Mouse (Mus musculus) neural tube, embryonic 14.5 days (tissue): ENCODE measurements around the gene Golim4. TPM values are rescaled to one million over a fixed set of nuclear protein-coding genes. Genes with fewer than 3 reads are reported as not detected.

Experiments used
- ATAC-seq: fragments of 200-750 bp; cut with Nextera tagmentation; 2 replicates; pipeline ENCODE4 v1.8.0; 2017; ENCODE audit warnings: low read depth, mild to moderate bottlenecking, moderate TSS enrichment, moderate library complexity
- H3K27ac ChIP-seq: fragments of 300-500 bp; sonication (generic); 2 replicates; pipeline ENCODE4 v1.5.1; 2014; ENCODE audit warnings: low read depth, mild to moderate bottlenecking, control low read depth, low read length, moderate library complexity, mixed read lengths
- H3K27me3 ChIP-seq: fragments of 300-500 bp; sonication (generic); 2 replicates; pipeline ENCODE4 v1.6.1; 2014; ENCODE audit warnings: low read length; ENCODE audit not compliant: control insufficient read depth, insufficient read depth
- H3K36me3 ChIP-seq: fragments of 300-500 bp; sonication (generic); 2 replicates; pipeline ENCODE4 v1.6.1; 2014; ENCODE audit warnings: low read length, mixed read lengths; ENCODE audit not compliant: control insufficient read depth, insufficient read depth
- H3K4me1 ChIP-seq: fragments of 300-500 bp; sonication (generic); 2 replicates; pipeline ENCODE4 v1.6.1; 2014; ENCODE audit warnings: low read length; ENCODE audit not compliant: control insufficient read depth, insufficient read depth
- H3K4me2 ChIP-seq: fragments of 300-500 bp; sonication (generic); 2 replicates; pipeline ENCODE4 v1.6.1; 2014; ENCODE audit warnings: mild to moderate bottlenecking, low read depth, low read length, control low read depth
- H3K4me3 ChIP-seq: fragments of 300-500 bp; sonication (generic); 2 replicates; pipeline ENCODE4 v1.5.1; 2014; ENCODE audit warnings: low read depth, low read length, control low read depth, mixed read lengths
- H3K9ac ChIP-seq: fragments of 300-500 bp; sonication (generic); replicated peaks from 2 replicates; pipeline ENCODE4 v1.6.1; 2014; ENCODE audit warnings: low read depth, mild to moderate bottlenecking, control low read depth, low read length, mixed read lengths
- H3K9me3 ChIP-seq: fragments of 300-500 bp; sonication (generic); 2 replicates; pipeline ENCODE4 v1.6.1; 2016; ENCODE audit warnings: low read length; ENCODE audit not compliant: control insufficient read depth
- WGBS: fragments of 180-500 bp; shearing (Covaris S2); extraction: QIAGEN DNeasy Blood & Tissue Kit; methylation state at CpG from one replicate; pipeline ENCODE4 v1.1.7; 2014; 5-methylcytosine and 5-hydroxymethylcytosine counted together
- polyA plus RNA-seq: library from polyadenylated mRNA; unstranded; fragments of >200 nt; fragmentation: Nextera tagmentation; extraction: Ambion mirVana; gene quantifications from 2 replicates; pipeline ENCODE4 v1.2.1, GENCODE M21; 2014

Golim4 gene
- polyA plus RNA-seq, 1 experiment from 2014 or later: 18.5 TPM

DNA sequence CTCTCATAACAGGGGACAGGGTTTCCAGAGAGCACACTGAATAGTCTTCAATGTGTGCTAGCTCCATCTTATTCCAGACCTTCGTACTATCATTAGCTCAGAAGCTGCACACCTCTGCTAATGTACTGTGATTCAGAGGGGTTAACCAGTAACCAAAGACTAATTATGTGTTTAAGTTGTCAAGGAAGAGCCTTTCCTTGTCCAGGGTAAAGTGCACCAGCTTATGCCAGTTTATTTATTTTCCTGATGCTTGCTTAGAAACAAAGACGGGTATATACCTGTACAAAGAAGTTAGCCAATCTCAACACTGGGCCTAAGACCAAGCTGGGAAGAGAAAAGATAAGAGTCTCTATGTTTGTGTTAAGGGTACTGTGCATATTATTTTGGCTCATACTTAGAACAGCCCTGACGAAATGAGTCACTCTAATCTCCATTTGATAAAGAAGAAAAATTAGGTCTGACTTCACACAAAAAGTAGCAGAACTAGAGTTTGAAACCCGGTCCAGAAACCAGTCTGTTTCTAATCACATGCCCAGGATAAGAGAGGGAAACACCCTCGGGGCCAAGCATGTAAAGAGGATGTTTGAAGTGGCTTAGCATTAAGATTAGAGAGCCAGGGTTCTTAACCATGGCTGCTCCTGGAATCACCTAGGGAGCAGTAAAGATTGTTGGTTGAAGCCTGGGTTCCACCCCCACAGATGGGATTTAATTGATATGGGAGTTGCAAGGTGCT, 4.3 kb downstream of the Golim4 start:
- Histone ChIP-seq H3K27me3 (no peaks in the 10 kb centered on the region), H3K4me1 (peaks cover 30% of the 10 kb centered on the region), H3K4me3 (no peak overlapping the region), H3K4me2 (no peak overlapping the region), H3K9me3 (no peaks in the 10 kb centered on the region), H3K9ac (no peak overlapping the region), H3K27ac (no peak overlapping the region), H3K36me3 (no peaks in the 10 kb centered on the region)
- ATAC-seq: no peak
- WGBS: 65% methylated on average over 5 of the region's 5 CpGs

DNA sequence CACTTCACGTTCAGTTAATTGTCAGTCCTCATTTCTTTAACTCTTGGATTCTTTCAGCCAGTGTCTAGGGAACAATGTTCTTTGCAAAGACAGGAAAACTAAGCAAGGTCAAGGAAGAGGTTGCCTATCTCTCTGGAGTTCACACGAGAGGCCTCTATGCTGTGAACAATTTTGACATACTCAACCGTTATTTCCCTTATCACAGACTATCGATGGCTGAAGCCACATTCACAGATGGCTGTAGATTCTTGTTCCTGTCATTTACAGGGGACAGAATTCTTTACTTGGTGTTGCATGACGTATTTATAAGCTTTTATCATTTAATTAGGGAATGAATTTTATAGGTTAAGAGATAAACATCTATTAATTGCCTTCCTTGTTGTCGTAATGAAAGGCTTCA, 5.9 kb downstream of the Golim4 start:
- no peak overlapping the region for H3K4me2 ChIP-seq
- WGBS: 68% methylated on average over 6 of the region's 6 CpGs
- no peak overlapping the region for H3K9ac ChIP-seq
- peaks cover 30% of the 10 kb centered on the region for H3K4me1 ChIP-seq
- H3K9me3 ChIP-seq: no peaks in the 10 kb centered on the region
- no peaks in the 10 kb centered on the region for H3K27me3 ChIP-seq
- ATAC-seq: no peak
- no peak overlapping the region for H3K27ac ChIP-seq
- H3K4me3 ChIP-seq: no peak overlapping the region
- H3K36me3 ChIP-seq: no peaks in the 10 kb centered on the region

- H3K4me1 ChIP-seq: peaks cover 18% of the 10 kb centered on the region
- no peak overlapping the region for H3K4me3 ChIP-seq
- no peak overlapping the region for H3K4me2 ChIP-seq
- no peaks in the 10 kb centered on the region for H3K9me3 ChIP-seq
- H3K36me3 ChIP-seq: no peaks in the 10 kb centered on the region
- ATAC-seq: no peak
- 85% methylated on average over 5 of the region's 5 CpGs for WGBS
- H3K27me3 ChIP-seq: no peaks in the 10 kb centered on the region
- H3K9ac ChIP-seq: no peak overlapping the region
- no peak overlapping the region for H3K27ac ChIP-seq
Observed at GRCm38 (mm10) chr3:75949358-75949757, 7.4 kb downstream of the Golim4 start.

GRCm38 (mm10) chr3:75948541-75949095, 8.1 kb downstream of the Golim4 start:
- H3K4me2 ChIP-seq: no peak overlapping the region
- peaks cover 10% of the 10 kb centered on the region for H3K4me1 ChIP-seq
- no peaks in the 10 kb centered on the region for H3K36me3 ChIP-seq
- H3K4me3 ChIP-seq: no peak overlapping the region
- H3K27ac ChIP-seq: no peak overlapping the region
- H3K9ac ChIP-seq: no peak overlapping the region
- ATAC-seq: no peak
- H3K27me3 ChIP-seq: no peaks in the 10 kb centered on the region
- whole genome bisulfite sequencing: 69% methylated on average over 2 of the region's 2 CpGs
- no peaks in the 10 kb centered on the region for H3K9me3 ChIP-seq

- H3K27ac ChIP-seq: no peak overlapping the region
- 94% methylated on average over 1 of the region's 1 CpGs for WGBS
- H3K36me3 ChIP-seq: no peaks in the 10 kb centered on the region
- no peak overlapping the region for H3K4me2 ChIP-seq
- H3K27me3 ChIP-seq: no peaks in the 10 kb centered on the region
- no peak for ATAC-seq
- H3K4me1 ChIP-seq: peaks cover 7% of the 10 kb centered on the region; the same call in 1 of the 2 replicates
- no peak overlapping the region for H3K4me3 ChIP-seq
- H3K9ac ChIP-seq: no peak overlapping the region
- no peaks in the 10 kb centered on the region for H3K9me3 ChIP-seq
Observed at GRCm38 (mm10) chr3:75948003-75948402, 8.7 kb downstream of the Golim4 start.

DNA sequence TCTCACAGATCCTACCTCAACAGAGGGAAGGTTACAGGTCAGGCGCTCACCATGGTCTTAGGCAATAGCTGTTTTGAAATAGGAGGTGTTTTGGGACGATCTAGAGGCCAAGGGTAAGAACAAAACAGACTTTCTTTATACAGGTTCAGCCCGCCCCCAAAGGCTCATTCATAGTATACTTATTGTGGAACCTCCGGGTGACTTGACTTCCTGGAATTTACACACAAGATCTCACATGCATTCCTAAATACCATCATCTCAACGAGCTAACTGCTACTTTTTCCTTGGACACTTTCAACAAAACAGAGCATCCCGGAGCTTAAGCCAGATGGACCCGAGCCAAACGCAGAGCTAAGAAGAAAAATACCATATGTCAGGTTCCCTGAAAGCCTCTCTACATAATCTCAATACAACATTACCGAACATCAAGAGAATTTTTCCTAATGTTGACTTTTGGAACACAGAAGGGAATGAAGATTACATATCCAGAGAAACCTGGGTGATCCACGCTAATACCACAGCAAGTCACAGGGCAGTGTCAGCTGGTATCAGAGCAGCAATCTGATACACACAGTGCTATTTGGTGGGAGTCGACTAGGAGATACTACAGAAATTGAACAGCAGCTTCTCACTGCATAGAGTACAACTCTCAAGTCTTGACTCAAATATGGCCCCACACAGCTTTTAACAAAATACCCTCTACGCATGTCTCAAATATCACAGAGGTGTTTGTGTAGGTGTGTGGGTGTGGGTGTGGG, 14.3 kb downstream of the Golim4 start:
- Histone ChIP-seq H3K36me3 (no peaks in the 10 kb centered on the region), H3K4me1 (no peaks in the 10 kb centered on the region), H3K27me3 (no peaks in the 10 kb centered on the region), H3K9ac (no peak overlapping the region), H3K9me3 (no peaks in the 10 kb centered on the region), H3K4me2 (no peak overlapping the region), H3K27ac (peak overlapping the region; percentile 22; the same call in 1 of the 2 replicates), H3K4me3 (no peak overlapping the region)
- ATAC-seq: peak; percentile 51; the same call in 1 of the 2 replicates
- WGBS: 70% methylated on average over 12 of the region's 12 CpGs

DNA sequence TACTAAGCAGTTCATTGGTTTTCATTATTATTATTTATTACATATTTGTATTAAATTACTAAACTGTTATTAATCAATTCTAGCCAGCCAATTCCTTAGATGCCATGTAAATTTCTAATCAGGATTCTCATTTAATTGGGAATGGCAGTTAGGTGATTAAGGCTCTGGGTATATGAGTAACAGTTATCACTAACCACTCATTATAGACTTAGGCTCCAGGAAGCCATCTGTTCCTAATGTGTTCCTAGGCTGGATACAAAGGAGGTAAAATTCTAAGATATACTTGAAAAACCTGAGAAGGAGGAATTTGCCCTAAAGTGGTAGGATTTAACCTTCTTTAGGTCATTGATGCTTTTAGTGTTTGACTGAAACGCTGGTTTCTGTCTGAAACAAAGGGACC, 14.9 kb downstream of the Golim4 start:
- H3K36me3 ChIP-seq: no peaks in the 10 kb centered on the region
- ATAC-seq: no peak
- 60% methylated on average over 1 of the region's 1 CpGs for WGBS

DNA sequence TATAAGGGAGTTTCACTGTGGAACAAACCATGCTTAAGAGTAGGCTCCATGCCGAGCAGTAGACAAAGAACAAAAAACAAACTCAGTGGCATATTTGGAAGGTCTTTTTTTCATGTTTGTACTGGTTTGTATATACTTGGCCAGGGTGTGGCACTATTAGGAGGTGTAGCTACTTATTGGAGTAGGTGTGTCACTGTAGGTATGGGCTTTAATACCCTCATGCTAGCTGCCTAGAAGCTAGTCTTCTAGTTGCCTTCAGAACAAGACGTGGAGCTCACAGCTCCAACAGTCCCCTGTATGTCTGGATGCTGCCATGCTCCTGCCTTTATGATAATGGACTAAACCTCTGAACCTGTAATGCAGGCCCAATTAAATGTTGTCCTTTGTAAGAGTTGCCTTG, 20.6 kb downstream of the Golim4 start:
- 85% methylated on average over 2 of the region's 2 CpGs for WGBS
- H3K36me3 ChIP-seq: no peaks in the 10 kb centered on the region
- no peaks in the 10 kb centered on the region for H3K27me3 ChIP-seq
- no peak overlapping the region for H3K9ac ChIP-seq
- H3K4me3 ChIP-seq: no peak overlapping the region
- H3K27ac ChIP-seq: no peak overlapping the region
- no peaks in the 10 kb centered on the region for H3K9me3 ChIP-seq
- no peak overlapping the region for H3K4me2 ChIP-seq
- H3K4me1 ChIP-seq: no peaks in the 10 kb centered on the region
- ATAC-seq: no peak

More for the DNA sequence above, 14.9 kb downstream of the Golim4 start:
- no peaks in the 10 kb centered on the region for H3K4me1 ChIP-seq
- H3K4me2 ChIP-seq: no peak overlapping the region
- no peak overlapping the region for H3K27ac ChIP-seq
- no peak overlapping the region for H3K9ac ChIP-seq
- no peaks in the 10 kb centered on the region for H3K9me3 ChIP-seq
- no peak overlapping the region for H3K4me3 ChIP-seq
- H3K27me3 ChIP-seq: no peaks in the 10 kb centered on the region

DNA sequence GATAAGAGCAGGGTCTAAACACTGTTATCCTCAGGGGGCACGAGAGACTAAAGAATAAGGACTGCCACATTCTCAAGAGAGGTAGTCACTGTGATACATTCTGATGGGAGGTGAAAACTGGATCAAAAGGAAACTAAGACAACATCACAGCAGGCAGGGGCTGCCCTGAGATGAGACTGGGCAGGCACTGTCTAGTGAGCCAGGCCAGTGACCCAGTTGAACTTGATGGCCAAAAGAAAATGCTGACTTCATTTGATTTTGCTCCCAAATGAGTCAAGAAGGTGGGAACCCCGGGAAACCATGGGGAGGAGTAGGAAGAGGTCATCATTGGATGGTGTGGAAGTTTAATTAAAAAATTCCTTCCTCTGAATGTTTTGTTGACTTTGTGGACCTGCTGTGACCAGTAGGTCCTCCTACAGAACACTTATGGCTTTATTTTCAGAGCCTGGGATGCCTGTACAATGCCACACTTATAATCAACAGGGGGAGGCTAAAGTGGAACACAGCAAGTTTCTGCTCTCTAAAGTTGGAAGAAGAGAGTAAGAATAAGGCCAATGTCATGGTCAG, 26.0 kb downstream of the Golim4 start:
- H3K36me3 ChIP-seq: no peaks in the 10 kb centered on the region

More for the DNA sequence above, 26.0 kb downstream of the Golim4 start:
- ATAC-seq: no peak
- Histone ChIP-seq H3K9me3 (no peaks in the 10 kb centered on the region), H3K4me3 (no peak overlapping the region), H3K4me2 (no peak overlapping the region), H3K9ac (no peak overlapping the region), H3K4me1 (no peaks in the 10 kb centered on the region), H3K27ac (no peak overlapping the region), H3K27me3 (no peaks in the 10 kb centered on the region)
- WGBS: 91% methylated on average over 2 of the region's 2 CpGs
